8 mouse cellular contexts compared by ENCODE assay signal in genomic region chr6:125480396-125481361, GRCm38 (mm10). TPM values are rescaled to one million over a fixed set of nuclear protein-coding genes. Genes with fewer than 3 reads are reported as not detected.
DNase-seq lines count a peak whose midpoint lies in the region; ATAC-seq and TF ChIP-seq lines count a peak whose summit lies in the region.

No protein-coding gene starts in this region.

- 29% methylated on average over 12 of the region's 12 CpGs for WGBS in kidney, embryonic 14.5 days
- 32% methylated on average over 12 of the region's 12 CpGs for WGBS in embryonic facial prominence, embryonic 14.5 days
- WGBS in limb, embryonic 12.5 days: 36% methylated on average over 12 of the region's 12 CpGs
- 30% methylated on average over 12 of the region's 12 CpGs for WGBS in midbrain, embryonic 14.5 days

- ATAC-seq in kidney, embryonic 14.5 days (ENCODE audit: low FRiP score, low TSS enrichment): peak; percentile 37; the same call in 1 of the 2 replicates
- ATAC-seq in embryonic facial prominence, embryonic 14.5 days (ENCODE audit: low read depth): peak; percentile 24
- no peak for ATAC-seq in limb, embryonic 12.5 days (ENCODE audit: insufficient number of reproducible peaks, insufficient read depth, low FRiP score, low TSS enrichment, low read depth)
- ATAC-seq in midbrain, embryonic 14.5 days (ENCODE audit: low FRiP score, low TSS enrichment): peak; percentile 39; the same call in 1 of the 2 replicates

- H3K27me3 ChIP-seq in kidney, embryonic 14.5 days (ENCODE audit: control insufficient read depth, insufficient read depth, low read length): no peaks in the 10 kb centered on the region
- H3K27me3 ChIP-seq in ES-Bruce4 (ENCODE audit: control insufficient read depth, insufficient read depth, low read length, poor library complexity, severe bottlenecking): no peaks in the 10 kb centered on the region
- H3K27me3 ChIP-seq in embryonic facial prominence, embryonic 14.5 days (replicated peaks; ENCODE audit: control insufficient read depth, insufficient read depth, low read length): no peaks in the 10 kb centered on the region
- 0 out of 2 replicates have a peak, but pooled peaks cover 3% of the 10 kb centered on the region for H3K27me3 ChIP-seq in limb, embryonic 12.5 days
- no peaks in the 10 kb centered on the region for H3K27me3 ChIP-seq in midbrain, embryonic 14.5 days (ENCODE audit: control insufficient read depth, insufficient read depth, low read length)

- peak overlapping the region; percentile 5; the same call in 1 of the 2 replicates for H3K9ac ChIP-seq in kidney, embryonic 14.5 days (ENCODE audit: low read depth, low read length)
- peak overlapping the region; percentile 44 for H3K9ac ChIP-seq in ES-Bruce4 (ENCODE audit: low read depth, poor library complexity, severe bottlenecking)
- peak overlapping the region; percentile 9; the same call in 1 of the 2 replicates for H3K9ac ChIP-seq in embryonic facial prominence, embryonic 14.5 days (ENCODE audit: low read depth, low read length)
- H3K9ac ChIP-seq in limb, embryonic 12.5 days (replicated peaks): 0 out of 2 replicates have a peak overlapping the region, but pooled peaks have one; percentile 12
- H3K9ac ChIP-seq in midbrain, embryonic 14.5 days (replicated peaks; ENCODE audit: low read length): no peak overlapping the region

- H3K36me3 ChIP-seq in kidney, embryonic 14.5 days (ENCODE audit: control insufficient read depth, insufficient read depth, low read length): no peaks in the 10 kb centered on the region
- no peaks in the 10 kb centered on the region for H3K36me3 ChIP-seq in ES-Bruce4 (ENCODE audit: control insufficient read depth, insufficient read depth, low read length, poor library complexity, severe bottlenecking)
- H3K36me3 ChIP-seq in embryonic facial prominence, embryonic 14.5 days (ENCODE audit: control insufficient read depth, insufficient read depth, low read length): no peaks in the 10 kb centered on the region
- H3K36me3 ChIP-seq in limb, embryonic 12.5 days: no peaks in the 10 kb centered on the region
- no peaks in the 10 kb centered on the region for H3K36me3 ChIP-seq in midbrain, embryonic 14.5 days (ENCODE audit: control insufficient read depth, insufficient read depth, low read length)

- H3K9me3 ChIP-seq in kidney, embryonic 14.5 days (ENCODE audit: control insufficient read depth, low read length): no peaks in the 10 kb centered on the region
- no peaks in the 10 kb centered on the region for H3K9me3 ChIP-seq in ES-Bruce4 (replicated peaks; ENCODE audit: control insufficient read depth, insufficient read depth, low read length, poor library complexity, severe bottlenecking)
- H3K9me3 ChIP-seq in embryonic facial prominence, embryonic 14.5 days (ENCODE audit: control insufficient read depth, low read length): no peaks in the 10 kb centered on the region
- no peaks in the 10 kb centered on the region for H3K9me3 ChIP-seq in limb, embryonic 12.5 days
- H3K9me3 ChIP-seq in midbrain, embryonic 14.5 days (ENCODE audit: control insufficient read depth, low read length): no peaks in the 10 kb centered on the region

- TF ChIP-seq POLR2A in ES-Bruce4 (IDR thresholded peaks at IDR 0.05; ENCODE audit: insufficient read depth, low read length): no peak

- H3K4me1 ChIP-seq in kidney, embryonic 14.5 days (ENCODE audit: control insufficient read depth, insufficient read depth, low read length): peaks cover 54% of the 10 kb centered on the region
- peaks cover 36% of the 10 kb centered on the region for H3K4me1 ChIP-seq in ES-Bruce4 (ENCODE audit: control insufficient read depth, insufficient read depth, low read length)
- H3K4me1 ChIP-seq in embryonic facial prominence, embryonic 14.5 days (ENCODE audit: control insufficient read depth, insufficient read depth, low read length): peaks cover 53% of the 10 kb centered on the region
- peaks cover 52% of the 10 kb centered on the region for H3K4me1 ChIP-seq in limb, embryonic 12.5 days (replicated peaks)
- peaks cover 10% of the 10 kb centered on the region; the same call in 1 of the 2 replicates for H3K4me1 ChIP-seq in midbrain, embryonic 14.5 days (ENCODE audit: control insufficient read depth, insufficient read depth, low read length)

- H3K4me2 ChIP-seq in kidney, embryonic 14.5 days (replicated peaks; ENCODE audit: low read depth, low read length): no peak overlapping the region
- H3K4me2 ChIP-seq in embryonic facial prominence, embryonic 14.5 days (ENCODE audit: low read depth, low read length): peak overlapping the region; percentile 30
- peak overlapping the region; percentile 21 for H3K4me2 ChIP-seq in limb, embryonic 12.5 days
- H3K4me2 ChIP-seq in midbrain, embryonic 14.5 days (ENCODE audit: low read length): no peak overlapping the region

- no peak for DNase-seq in kidney, adult 8-10 months
- no peak for DNase-seq in embryonic facial prominence, embryonic 14.5 days (ENCODE audit: low spot score)
- peak; percentile 70 for DNase-seq in midbrain, embryonic 14.5 days
- DNase-seq in ovary, postnatal 10 days (ENCODE audit: low spot score): no peak
- no peak for DNase-seq in urinary bladder, postnatal 10 days (ENCODE audit: low spot score)

- TF ChIP-seq CTCF in ES-Bruce4 (IDR thresholded peaks at IDR 0.05; ENCODE audit: low read depth, low read length): no peak

- H3K27ac ChIP-seq in kidney, embryonic 14.5 days (ENCODE audit: low read depth, low read length): peak overlapping the region; percentile 76; the same call in 1 of the 2 replicates
- H3K27ac ChIP-seq in ES-Bruce4 (ENCODE audit: insufficient read depth, low read length): peak overlapping the region; percentile 55
- H3K27ac ChIP-seq in embryonic facial prominence, embryonic 14.5 days (replicated peaks; ENCODE audit: low read depth, low read length): peak overlapping the region; percentile 66
- H3K27ac ChIP-seq in limb, embryonic 12.5 days: peak overlapping the region; percentile 69
- 0 out of 2 replicates have a peak overlapping the region, but pooled peaks have one; percentile 26 for H3K27ac ChIP-seq in midbrain, embryonic 14.5 days (replicated peaks; ENCODE audit: low read depth, low read length)

- peak; percentile 75; the same call in 1 of the 2 replicates for TF ChIP-seq EP300 in ES-Bruce4 (IDR thresholded peaks at IDR 0.05; ENCODE audit: insufficient read depth, low read depth, low read length)

- no peak overlapping the region for H3K4me3 ChIP-seq in kidney, embryonic 14.5 days (ENCODE audit: low read length)
- H3K4me3 ChIP-seq in ES-Bruce4 (ENCODE audit: low read depth, low read length): no peak overlapping the region
- H3K4me3 ChIP-seq in embryonic facial prominence, embryonic 14.5 days (ENCODE audit: low read depth, low read length): no peak overlapping the region
- H3K4me3 ChIP-seq in limb, embryonic 12.5 days (replicated peaks): no peak overlapping the region
- no peak overlapping the region for H3K4me3 ChIP-seq in midbrain, embryonic 14.5 days (replicated peaks; ENCODE audit: low read depth, low read length)

RNA-seq across cellular contexts. Expression of gene Cd9, which starts 13.9 kb away (rescaled TPM):
- polyA plus RNA-seq in kidney, embryonic 14.5 days (2014; fragmentation: Nextera tagmentation; extraction: Ambion mirVana): 116 and 118 TPM in 2 replicates
- polyA plus RNA-seq in ES-Bruce4 (2011; ENCODE audit: insufficient read depth, insufficient read length, low read depth, missing spikeins): 417 and 439 TPM in 2 replicates
- polyA plus RNA-seq in embryonic facial prominence, embryonic 14.5 days (2014; fragmentation: Nextera tagmentation; extraction: Ambion mirVana): 241 and 245 TPM in 2 replicates
- polyA plus RNA-seq in limb, embryonic 12.5 days (2016; fragmentation: Nextera tagmentation; extraction: Ambion mirVana): 65.5 and 71.0 TPM in 2 replicates
- polyA plus RNA-seq in midbrain, embryonic 14.5 days (2014; fragmentation: Nextera tagmentation; extraction: Ambion mirVana): 59.8 and 66.5 TPM in 2 replicates

Comparison
In these comparisons a context has a peak if more than half of its experiments do, and no peak if none do; other contexts are left out.
1. H3K27ac ChIP-seq: peak in every context shown above with its lines; median percentile 76 in kidney, embryonic 14.5 days; 69 in limb, embryonic 12.5 days; 66 in embryonic facial prominence, embryonic 14.5 days; 55 in ES-Bruce4; 26 in midbrain, embryonic 14.5 days.
2. H3K4me2 ChIP-seq: peak in embryonic facial prominence, embryonic 14.5 days (single experiment) and limb, embryonic 12.5 days (single experiment); none in kidney, embryonic 14.5 days (single experiment) and midbrain, embryonic 14.5 days (single experiment).